Mouse (Mus musculus) c-Kit-positive CD71-positive TER-119-positive erythroid progenitor cells, embryonic 14.5 days (primary cell): ENCODE measurements at regions not wholly inside any gene's neighbourhood (a gene's known extent, or its start where the extent isn't known, plus 50 kb on each side); places are given as distances from the start of the nearest gene placed in this dataset.

Experiments
- DNase-seq: peaks from one replicate; pipeline ENCODE4 v3.0.0-alpha.2; 2013; ENCODE audit warnings: low spot score

GRCm38 (mm10) chr4:9002380-9002779 is 763.5 kb upstream of the Car8 start:
- no peak for DNase-seq

- DNase-seq: no peak
Observed at GRCm38 (mm10) chr4:8998606-8999005, 759.8 kb upstream of the Car8 start.

GRCm38 (mm10) chr4:8992171-8992570 is 753.3 kb upstream of the Car8 start:
- DNase-seq: no peak

GRCm38 (mm10) chr4:8990551-8990950 is 751.7 kb upstream of the Car8 start:
- no peak for DNase-seq

- no peak for DNase-seq
Observed at GRCm38 (mm10) chr4:8989614-8990013, 750.8 kb upstream of the Car8 start.

- DNase-seq: no peak
Observed at GRCm38 (mm10) chr4:8989110-8989509, 750.3 kb upstream of the Car8 start.

GRCm38 (mm10) chr4:8988345-8988733 is 749.5 kb upstream of the Car8 start:
- DNase-seq: no peak

GRCm38 (mm10) chr4:8987544-8988344 is 748.9 kb upstream of the Car8 start:
- no peak for DNase-seq

GRCm38 (mm10) chr4:8986394-8987091 is 747.7 kb upstream of the Car8 start:
- DNase-seq: no peak

GRCm38 (mm10) chr4:8984059-8984606 is 745.3 kb upstream of the Car8 start:
- DNase-seq: no peak

- DNase-seq: no peak
Observed at GRCm38 (mm10) chr4:8978949-8979348, 740.1 kb upstream of the Car8 start.

- DNase-seq: no peak
Observed at GRCm38 (mm10) chr4:8969951-8970455, 731.2 kb upstream of the Car8 start.

- no peak for DNase-seq
Observed at GRCm38 (mm10) chr4:8968741-8969140, 729.9 kb upstream of the Car8 start.

GRCm38 (mm10) chr4:8967986-8968385 is 729.1 kb upstream of the Car8 start:
- no peak for DNase-seq

- no peak for DNase-seq
Observed at GRCm38 (mm10) chr4:8965563-8965962, 726.7 kb upstream of the Car8 start.

GRCm38 (mm10) chr4:8962959-8963572 is 724.2 kb upstream of the Car8 start:
- no peak for DNase-seq

- no peak for DNase-seq
Observed at GRCm38 (mm10) chr4:8961851-8962250, 723.0 kb upstream of the Car8 start.

- no peak for DNase-seq
Observed at GRCm38 (mm10) chr4:8957771-8958170, 718.9 kb upstream of the Car8 start.

- DNase-seq: no peak
Observed at GRCm38 (mm10) chr4:8957023-8957343, 718.1 kb upstream of the Car8 start.

- DNase-seq: no peak
Observed at GRCm38 (mm10) chr4:8956312-8957022, 717.6 kb upstream of the Car8 start.

- no peak for DNase-seq
Observed at GRCm38 (mm10) chr4:8955306-8955705, 716.5 kb upstream of the Car8 start.

GRCm38 (mm10) chr4:8954356-8954914 is 715.6 kb upstream of the Car8 start:
- DNase-seq: no peak
